In genomic region chr7:136047364-136047945, GRCm38 (mm10) we compare ENCODE assay signal across 9 mouse cellular contexts.
DNase-seq lines count a peak whose midpoint lies in the region; ATAC-seq lines count a peak whose summit lies in the region.
"Had no signal": no experiment of that assay in that cellular context is flagged by ENCODE, and none has a peak within 500 bp of the region (broad histone marks: within the 10 kb centered on the region; RNA-seq: fewer than 3 reads in every experiment).

No protein-coding gene starts in this region.

- ATAC-seq in midbrain, embryonic 11.5 days (ENCODE audit: low FRiP score) = peak; percentile 72

- no peaks in the 10 kb centered on the region for H3K9me3 ChIP-seq in heart, embryonic 10.5 days
- H3K9me3 ChIP-seq in hindbrain, embryonic 10.5 days = no peaks in the 10 kb centered on the region
- no peaks in the 10 kb centered on the region for H3K9me3 ChIP-seq in midbrain, embryonic 11.5 days (ENCODE audit: control insufficient read depth, low read length)

- H3K36me3 ChIP-seq in heart, embryonic 10.5 days = no peaks in the 10 kb centered on the region
- no peaks in the 10 kb centered on the region for H3K36me3 ChIP-seq in hindbrain, embryonic 10.5 days
- H3K36me3 ChIP-seq in midbrain, embryonic 11.5 days (ENCODE audit: control insufficient read depth, insufficient read depth, low read length) = no peaks in the 10 kb centered on the region

- no peak overlapping the region for H3K4me2 ChIP-seq in midbrain, embryonic 11.5 days

- peak overlapping the region; percentile 71; the same call in 1 of the 2 replicates for H3K27ac ChIP-seq in heart, embryonic 10.5 days
- H3K27ac ChIP-seq in hindbrain, embryonic 10.5 days = peak overlapping the region; percentile 89
- peak overlapping the region; percentile 60 for H3K27ac ChIP-seq in midbrain, embryonic 11.5 days (ENCODE audit: low read depth, low read length)

- peaks cover 36% of the 10 kb centered on the region for H3K4me1 ChIP-seq in heart, embryonic 10.5 days
- H3K4me1 ChIP-seq in hindbrain, embryonic 10.5 days (replicated peaks) = peaks cover 50% of the 10 kb centered on the region
- H3K4me1 ChIP-seq in midbrain, embryonic 11.5 days (ENCODE audit: control insufficient read depth, insufficient read depth, low read length) = peaks cover 30% of the 10 kb centered on the region

- WGBS in heart, embryonic 10.5 days = 56% methylated on average over 7 of the region's 7 CpGs
- 16% methylated on average over 7 of the region's 7 CpGs for WGBS in hindbrain, embryonic 10.5 days
- 16% methylated on average over 7 of the region's 7 CpGs for WGBS in midbrain, embryonic 11.5 days

- intact Hi-C loops in heart, postnatal 14 days (cut with DNase I) = loop anchor here (5.0 kb wide), 2 partner anchors 160 to 210 kb away; no protein-coding TSS in a partner anchor

- H3K9ac ChIP-seq in midbrain, embryonic 11.5 days (ENCODE audit: low read length) = no peak overlapping the region

- peaks cover 18% of the 10 kb centered on the region for H3K27me3 ChIP-seq in heart, embryonic 10.5 days (ENCODE audit: insufficient read depth, poor library complexity, severe bottlenecking)
- 0 out of 2 replicates have a peak, but pooled peaks cover 2% of the 10 kb centered on the region for H3K27me3 ChIP-seq in hindbrain, embryonic 10.5 days (ENCODE audit: insufficient read depth, poor library complexity, severe bottlenecking)
- H3K27me3 ChIP-seq in midbrain, embryonic 11.5 days (ENCODE audit: control insufficient read depth, insufficient read depth, low read length) = no peaks in the 10 kb centered on the region

- no peak for DNase-seq in heart, embryonic 10.5 days (ENCODE audit: low spot score)
- no peak for DNase-seq in heart, postnatal 14 days
- peak; percentile 61 for DNase-seq in Muller cell, postnatal 12 days (ENCODE audit: inconsistent ontology term)
- peak; percentile 42 for DNase-seq in hindbrain, embryonic 10.5 days (ENCODE audit: low spot score)
- peak; percentile 87 for DNase-seq in midbrain, embryonic 11.5 days (ENCODE audit: low spot score, missing footprints)
- no peak for DNase-seq in urinary bladder, adult 18-20 months (ENCODE audit: low spot score in 2 of 2)
- DNase-seq in right cerebral cortex, postnatal 25 days = no peak
- no peak for DNase-seq in right cerebral cortex, postnatal 14 days
- DNase-seq: thymus, adult 2 months had no signal

- H3K4me3 ChIP-seq in heart, embryonic 10.5 days = no peak overlapping the region
- H3K4me3 ChIP-seq in hindbrain, embryonic 10.5 days = peak overlapping the region; percentile 16; the same call in 1 of the 2 replicates
- no peak overlapping the region for H3K4me3 ChIP-seq in midbrain, embryonic 11.5 days (ENCODE audit: low read depth, low read length)

Comparison
In these comparisons a context has a peak if more than half of its experiments do, and no peak if none do; other contexts are left out.
1. DNase-seq: peak in Muller cell, postnatal 12 days (single experiment), hindbrain, embryonic 10.5 days (single experiment) and midbrain, embryonic 11.5 days (single experiment); none in heart, embryonic 10.5 days (single experiment), heart, postnatal 14 days (0 of 2), urinary bladder, adult 18-20 months (0 of 2), right cerebral cortex, postnatal 25 days (single experiment) and right cerebral cortex, postnatal 14 days (single experiment).
2. Peak in every context shown above with its lines, with median percentiles within 50 percentile points of each other: H3K27ac ChIP-seq.